ENCODE assay signal across 21 mouse cellular contexts in the genomic region with DNA sequence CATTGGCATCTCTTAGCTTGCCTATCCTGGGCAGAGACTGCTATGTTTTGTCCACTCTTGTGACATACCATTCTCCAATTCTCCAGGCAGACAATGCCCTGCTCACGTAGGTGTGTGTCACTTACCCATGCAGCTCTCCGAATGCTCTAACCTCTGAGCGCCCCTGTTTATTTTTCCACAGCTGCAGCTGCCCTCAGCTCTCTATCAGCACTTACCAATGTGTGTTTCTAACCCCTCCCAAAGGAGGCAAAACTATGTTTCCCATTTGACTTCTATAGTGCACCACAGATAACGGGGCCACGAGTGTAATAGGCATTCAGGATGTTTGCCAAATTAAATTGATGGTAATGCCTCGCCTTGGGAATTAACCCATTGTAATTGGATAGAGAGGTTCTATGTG. TPM values are rescaled to one million over a fixed set of nuclear protein-coding genes. Genes with fewer than 3 reads are reported as not detected.
DNase-seq lines count a peak whose midpoint lies in the region; ATAC-seq lines count a peak whose summit lies in the region.
"Had no signal": no experiment of that assay in that cellular context is flagged by ENCODE, and none has a peak within 500 bp of the region (broad histone marks: within the 10 kb centered on the region; RNA-seq: fewer than 3 reads in every experiment).

No protein-coding gene starts in this region.

- no peak overlapping the region for H3K9ac ChIP-seq in heart, embryonic 12.5 days
- no peak overlapping the region for H3K9ac ChIP-seq in stomach, embryonic 14.5 days (replicated peaks; ENCODE audit: low read depth, low read length)
- H3K9ac ChIP-seq: embryonic facial prominence, embryonic 12.5 days; forebrain, embryonic 12.5 days; hindbrain, embryonic 13.5 days had no signal

- peaks cover 36% of the 10 kb centered on the region for H3K4me1 ChIP-seq in heart, embryonic 12.5 days (replicated peaks)
- peaks cover 4% of the 10 kb centered on the region; the same call in 1 of the 2 replicates for H3K4me1 ChIP-seq in stomach, embryonic 14.5 days (ENCODE audit: control insufficient read depth, insufficient read depth, low read length)
- H3K4me1 ChIP-seq: embryonic facial prominence, embryonic 12.5 days; forebrain, embryonic 12.5 days; hindbrain, embryonic 13.5 days had no signal

- H3K27ac ChIP-seq in heart, embryonic 12.5 days (ENCODE audit: poor library complexity, severe bottlenecking) = no peak overlapping the region
- no peak overlapping the region for H3K27ac ChIP-seq in stomach, embryonic 14.5 days (ENCODE audit: low read length)
- H3K27ac ChIP-seq: embryonic facial prominence, embryonic 12.5 days; forebrain, embryonic 12.5 days; hindbrain, embryonic 13.5 days; hindbrain, postnatal 0 days had no signal

- ATAC-seq in heart, embryonic 12.5 days (ENCODE audit: insufficient number of reproducible peaks, low FRiP score) = 0 out of 2 replicates have a peak, but pooled peaks have one; percentile 22
- ATAC-seq in stomach, embryonic 14.5 days (ENCODE audit: insufficient number of reproducible peaks, insufficient read depth, low FRiP score, low read depth) = 0 out of 2 replicates have a peak, but pooled peaks have one; percentile 35
- ATAC-seq: forebrain, embryonic 16.5 days; hindbrain, postnatal 0 days had no signal

- H3K36me3 ChIP-seq in heart, embryonic 12.5 days = peaks cover 6% of the 10 kb centered on the region
- no peaks in the 10 kb centered on the region for H3K36me3 ChIP-seq in stomach, embryonic 14.5 days (ENCODE audit: control insufficient read depth, insufficient read depth, low read length)
- H3K36me3 ChIP-seq: embryonic facial prominence, embryonic 12.5 days; forebrain, embryonic 12.5 days; hindbrain, embryonic 13.5 days had no signal

- DNase-seq in heart, adult 9 months (ENCODE audit: low spot score in 2 of 2) = no peak
- peak; percentile 2 for DNase-seq in urinary bladder, postnatal 14 days (ENCODE audit: low spot score)
- DNase-seq in urinary bladder, postnatal 10 days (ENCODE audit: low spot score) = no peak
- no peak for DNase-seq in left cerebral cortex, adult 18-20 months (ENCODE audit: low spot score in 2 of 2)
- DNase-seq in adrenal gland, postnatal 4 days (ENCODE audit: low spot score in 2 of 2) = no peak
- DNase-seq: adrenal gland, adult 8-10 months; adrenal gland, postnatal 36 days; cerebellum, adult 11 months; cerebellum, adult 8-10 months; cerebellum, postnatal 14 days; embryo, embryonic 11 days; gastrocnemius, postnatal 14 days; heart, postnatal 4 days had no signal

- WGBS in heart, embryonic 12.5 days = 45% methylated on average over 6 of the region's 6 CpGs
- 56% methylated on average over 6 of the region's 6 CpGs for WGBS in stomach, embryonic 14.5 days

- peaks cover 6% of the 10 kb centered on the region; the same call in 1 of the 2 replicates for H3K9me3 ChIP-seq in heart, embryonic 12.5 days (replicated peaks)
- no peaks in the 10 kb centered on the region for H3K9me3 ChIP-seq in stomach, embryonic 14.5 days (ENCODE audit: control insufficient read depth, low read depth, low read length)
- H3K9me3 ChIP-seq: embryonic facial prominence, embryonic 12.5 days; forebrain, embryonic 12.5 days; hindbrain, embryonic 13.5 days had no signal

- no peak overlapping the region for H3K4me2 ChIP-seq in heart, embryonic 12.5 days
- no peak overlapping the region for H3K4me2 ChIP-seq in stomach, embryonic 14.5 days (replicated peaks; ENCODE audit: low read depth, low read length)
- H3K4me2 ChIP-seq: embryonic facial prominence, embryonic 12.5 days; forebrain, embryonic 12.5 days; heart, embryonic 11.5 days; hindbrain, embryonic 13.5 days had no signal

- no peak overlapping the region for H3K4me3 ChIP-seq in heart, embryonic 12.5 days
- H3K4me3 ChIP-seq in stomach, embryonic 14.5 days (ENCODE audit: low read depth, low read length) = no peak overlapping the region
- H3K4me3 ChIP-seq: embryonic facial prominence, embryonic 12.5 days; forebrain, embryonic 12.5 days; hindbrain, embryonic 13.5 days had no signal

- 0 out of 2 replicates have a peak, but pooled peaks cover 5% of the 10 kb centered on the region for H3K27me3 ChIP-seq in heart, embryonic 12.5 days (replicated peaks)
- no peaks in the 10 kb centered on the region for H3K27me3 ChIP-seq in stomach, embryonic 14.5 days (ENCODE audit: control insufficient read depth, insufficient read depth, low read length)
- H3K27me3 ChIP-seq: embryonic facial prominence, embryonic 12.5 days; forebrain, embryonic 12.5 days had no signal

RNA-seq across cellular contexts. Expression of gene Map3k5, which starts 56.4 kb away (rescaled TPM):
- polyA plus RNA-seq in heart, embryonic 12.5 days (2016; fragmentation: Nextera tagmentation; extraction: Ambion mirVana) = 4.4 and 4.8 TPM in 2 replicates
- 4.6 and 5.0 TPM in 2 replicates for polyA plus RNA-seq in stomach, embryonic 14.5 days (2014; fragmentation: Nextera tagmentation; extraction: Ambion mirVana)
- total RNA-seq in left cerebral cortex, adult 18-20 months (2021) = 10 to 100 TPM; 47.7 to 48.4 TPM
- 10 to 100 TPM; 24.0 to 29.3 TPM for total RNA-seq in adrenal gland, postnatal 4 days (2021)
